Mouse (Mus musculus): ENCODE measurements at regions not wholly inside any gene's neighbourhood (a gene's known extent, or its start where the extent isn't known, plus 50 kb on each side); places are given as distances from the start of the nearest gene placed in this dataset.

DNA sequence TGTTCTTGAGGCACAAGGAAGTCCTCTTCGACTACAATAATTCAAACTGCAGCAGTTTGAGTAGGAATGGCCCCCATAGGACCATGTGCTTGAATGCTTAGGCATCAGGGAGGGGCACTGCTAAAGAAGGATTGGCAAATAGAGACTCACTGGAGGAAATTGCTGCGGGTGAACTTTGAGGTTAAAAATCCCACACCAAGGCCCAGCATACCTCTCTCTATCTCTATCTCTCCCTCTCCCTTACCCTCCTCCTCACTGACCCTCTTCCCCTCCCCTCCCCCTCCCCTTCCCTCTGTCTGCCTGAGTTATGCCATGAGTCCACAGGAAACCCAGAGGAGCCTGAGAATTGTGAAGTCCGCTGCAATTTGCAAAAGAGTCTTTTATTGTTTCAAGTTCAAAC is 180.8 kb upstream of the Ipo5 start:
- no peak overlapping the region for H3K27ac ChIP-seq (ENCODE audit: insufficient read depth, low read length)
- TF ChIP-seq CTCF (IDR thresholded peaks at IDR 0.05; ENCODE audit: extremely low read depth, insufficient read depth, low read length): no peak
- TF ChIP-seq POLR2A (IDR thresholded peaks at IDR 0.05; ENCODE audit: extremely low read depth, insufficient read depth, low read length): no peak
- H3K4me3 ChIP-seq (ENCODE audit: insufficient read depth, low read length): no peak overlapping the region
- no peaks in the 10 kb centered on the region for H3K4me1 ChIP-seq (ENCODE audit: control insufficient read depth, insufficient read depth, low read length)

DNA sequence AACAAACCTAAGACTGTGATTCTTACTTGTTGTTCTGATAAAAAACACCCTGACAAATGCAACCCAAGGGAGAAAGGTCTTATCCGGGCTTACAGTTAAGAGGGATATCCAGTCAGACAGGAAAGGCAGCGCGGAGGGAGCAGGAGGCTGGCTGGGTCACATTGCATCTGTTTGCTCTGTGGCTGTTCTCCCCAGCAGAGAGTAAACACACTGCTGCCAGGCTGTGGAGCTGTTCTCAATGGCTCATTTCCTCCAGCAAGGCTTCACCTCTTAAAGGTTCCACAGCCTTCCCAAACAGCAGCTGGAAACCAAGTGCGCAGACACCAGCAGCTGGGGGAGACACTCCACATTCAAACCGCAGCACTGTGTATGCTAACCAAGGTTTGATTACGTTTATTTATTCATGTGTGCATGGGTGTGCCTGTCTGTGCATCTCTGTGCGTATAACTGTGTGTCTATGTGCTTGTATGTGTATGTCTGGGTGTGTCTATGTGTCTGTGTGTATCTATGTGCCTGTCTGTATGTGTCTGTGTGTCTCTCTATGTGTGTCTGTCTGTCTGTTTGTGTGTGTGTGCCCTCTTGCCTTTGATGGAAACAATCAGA is 179.2 kb upstream of the Ipo5 start:
- Histone ChIP-seq H3K27ac (ENCODE audit: insufficient read depth, low read length) (no peak overlapping the region), H3K4me3 (ENCODE audit: insufficient read depth, low read length) (no peak overlapping the region), H3K4me1 (ENCODE audit: control insufficient read depth, insufficient read depth, low read length) (no peaks in the 10 kb centered on the region)
- no peak for TF ChIP-seq POLR2A (IDR thresholded peaks at IDR 0.05; ENCODE audit: extremely low read depth, insufficient read depth, low read length)

DNA sequence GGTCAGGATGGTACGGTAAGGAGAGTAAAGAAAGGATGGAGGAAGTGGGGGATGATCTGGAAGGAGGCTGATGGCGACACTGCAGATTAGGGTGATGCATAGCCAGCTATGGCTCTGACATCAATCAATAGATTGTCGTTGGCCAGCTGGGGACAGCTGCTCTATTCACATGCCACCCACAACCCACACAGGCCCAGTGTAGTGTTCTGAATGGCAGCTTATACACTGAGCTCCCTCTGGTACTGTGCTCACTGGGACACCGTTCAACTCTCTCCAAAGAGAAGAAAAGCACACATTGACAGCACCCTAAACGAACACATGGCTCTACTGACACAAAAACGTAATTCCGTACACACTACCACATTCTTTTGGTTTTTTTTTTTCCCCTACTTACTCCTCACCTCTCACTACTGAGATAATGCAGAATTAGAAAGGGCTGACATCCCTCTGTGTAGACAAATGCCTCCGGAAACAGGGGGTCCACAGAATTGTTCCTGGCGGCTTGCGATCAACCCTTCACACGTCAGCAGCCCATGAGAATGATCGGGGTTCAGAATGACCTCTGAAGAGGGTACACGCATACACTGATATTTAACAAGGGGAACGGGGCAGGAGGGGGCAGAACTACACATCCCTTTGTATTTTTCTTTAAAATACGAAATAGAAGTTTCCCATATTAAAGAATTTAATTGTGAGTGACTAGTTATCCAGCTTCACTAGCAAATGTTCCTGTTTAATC is 178.5 kb upstream of the Ipo5 start:
- TF ChIP-seq CTCF (IDR thresholded peaks at IDR 0.05; ENCODE audit: extremely low read depth, insufficient read depth, low read length): no peak
- no peak for TF ChIP-seq POLR2A (IDR thresholded peaks at IDR 0.05; ENCODE audit: extremely low read depth, insufficient read depth, low read length)
- Histone ChIP-seq H3K4me3 (ENCODE audit: insufficient read depth, low read length) (no peak overlapping the region), H3K27ac (ENCODE audit: insufficient read depth, low read length) (no peak overlapping the region), H3K4me1 (ENCODE audit: control insufficient read depth, insufficient read depth, low read length) (no peaks in the 10 kb centered on the region)

DNA sequence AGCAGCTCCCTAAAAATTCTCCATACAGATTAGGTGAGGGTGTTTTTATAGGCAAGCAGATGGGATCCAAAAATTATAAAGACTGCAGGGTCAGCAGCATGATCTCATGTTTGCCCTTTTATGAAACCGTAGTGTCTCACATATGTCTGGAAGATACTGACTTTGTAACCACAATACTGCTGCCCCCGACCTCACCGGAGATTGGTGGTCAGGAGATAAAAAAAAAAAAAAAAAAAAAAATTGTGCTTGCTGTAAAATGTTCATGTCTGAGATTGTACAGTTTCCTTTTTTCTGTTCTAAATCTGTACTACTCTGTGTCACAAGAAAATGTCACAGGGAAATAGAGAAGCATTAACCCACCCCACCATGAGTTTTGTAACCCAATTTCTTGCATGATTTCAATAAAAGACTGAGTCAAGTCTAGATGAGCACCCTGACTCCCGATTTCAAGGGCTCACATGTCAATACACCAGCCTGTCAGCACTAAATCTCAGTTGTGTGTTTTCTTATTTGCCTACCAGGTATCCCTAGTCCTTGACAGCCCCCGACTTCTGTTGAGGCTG is 169.5 kb upstream of the Ipo5 start:
- H3K27ac ChIP-seq (ENCODE audit: insufficient read depth, low read length): no peak overlapping the region
- no peak overlapping the region for H3K4me3 ChIP-seq (ENCODE audit: insufficient read depth, low read length)
- TF ChIP-seq CTCF (IDR thresholded peaks at IDR 0.05; ENCODE audit: extremely low read depth, insufficient read depth, low read length) (no peak), POLR2A (IDR thresholded peaks at IDR 0.05; ENCODE audit: extremely low read depth, insufficient read depth, low read length) (no peak)

DNA sequence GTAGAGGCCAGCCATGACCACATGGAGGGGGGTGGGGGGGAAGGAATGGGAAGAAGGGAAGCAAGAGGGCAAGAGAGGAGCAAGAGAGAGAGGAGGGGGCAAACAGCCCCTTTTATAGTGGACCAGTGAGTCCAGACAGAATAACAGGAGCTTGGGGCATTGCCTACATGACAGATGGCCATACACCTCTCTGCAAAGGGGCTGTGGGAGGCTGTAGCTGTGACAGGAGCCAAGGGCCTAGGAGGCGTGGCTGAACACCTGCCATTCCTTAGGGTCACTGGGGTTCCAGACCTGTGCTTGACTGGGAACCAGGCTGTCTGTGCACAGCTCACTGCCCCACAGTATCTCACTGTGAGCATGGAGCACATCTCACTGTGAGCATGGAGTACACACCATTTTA is 157.0 kb upstream of the Ipo5 start:
- Histone ChIP-seq H3K27ac (ENCODE audit: insufficient read depth, low read length) (no peak overlapping the region), H3K4me3 (ENCODE audit: insufficient read depth, low read length) (no peak overlapping the region), H3K4me1 (ENCODE audit: control insufficient read depth, insufficient read depth, low read length) (no peaks in the 10 kb centered on the region)
- no peak for TF ChIP-seq CTCF (IDR thresholded peaks at IDR 0.05; ENCODE audit: extremely low read depth, insufficient read depth, low read length)

More for the DNA sequence above, 169.5 kb upstream of the Ipo5 start:
- no peaks in the 10 kb centered on the region for H3K4me1 ChIP-seq (ENCODE audit: control insufficient read depth, insufficient read depth, low read length)

DNA sequence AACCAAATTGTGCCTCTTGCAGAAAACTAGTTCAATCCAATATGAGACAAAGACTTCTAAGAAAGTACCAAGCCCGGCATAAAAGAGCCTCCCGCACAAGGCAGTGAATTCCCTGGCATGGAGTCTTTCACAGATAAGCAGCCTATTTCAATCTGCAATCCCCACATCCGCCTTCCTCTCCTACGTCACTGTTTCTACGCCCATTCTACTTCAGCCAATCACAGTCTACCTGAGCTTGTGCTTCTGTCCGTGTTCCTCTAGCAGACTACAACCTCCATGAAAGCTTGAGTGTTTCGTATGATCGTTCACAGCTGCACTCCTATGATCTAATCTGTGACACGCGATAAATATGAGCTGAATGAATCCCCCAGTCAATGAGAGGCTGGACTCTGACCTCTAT is 155.6 kb upstream of the Ipo5 start:
- no peak overlapping the region for H3K27ac ChIP-seq (ENCODE audit: insufficient read depth, low read length)
- H3K4me3 ChIP-seq (ENCODE audit: insufficient read depth, low read length): no peak overlapping the region
- no peaks in the 10 kb centered on the region for H3K4me1 ChIP-seq (ENCODE audit: control insufficient read depth, insufficient read depth, low read length)
- TF ChIP-seq POLR2A (IDR thresholded peaks at IDR 0.05; ENCODE audit: extremely low read depth, insufficient read depth, low read length) (no peak), CTCF (IDR thresholded peaks at IDR 0.05; ENCODE audit: extremely low read depth, insufficient read depth, low read length) (no peak)

DNA sequence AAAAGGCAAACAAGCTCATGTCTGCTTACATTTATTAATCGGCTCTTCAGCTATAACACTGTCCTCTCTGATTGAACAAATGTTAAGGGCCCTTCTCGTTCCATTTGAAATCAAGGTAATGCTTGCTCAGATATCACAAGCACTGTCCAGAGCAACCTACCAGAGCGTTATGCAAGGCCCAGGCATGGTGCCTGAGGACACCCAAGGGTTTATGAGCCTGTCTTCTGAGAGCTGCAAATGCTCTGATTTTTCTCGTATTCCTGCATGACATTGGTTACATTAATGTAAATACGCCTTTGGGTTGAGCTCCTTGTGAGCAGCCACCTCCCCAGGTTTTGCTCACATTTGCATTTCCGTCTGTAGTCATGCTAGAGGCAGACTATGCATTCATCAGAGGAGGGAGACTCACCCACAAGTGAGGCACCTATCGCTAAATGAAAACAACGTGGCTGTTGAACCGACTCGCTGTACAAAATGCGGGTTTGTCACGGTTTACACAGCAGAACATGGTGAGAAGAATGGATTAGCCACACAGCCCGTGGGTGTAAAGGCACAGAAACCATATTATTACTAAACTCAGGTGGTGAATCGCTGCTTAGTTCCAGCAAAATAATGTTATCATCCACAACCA is 152.7 kb upstream of the Ipo5 start:
- no peak overlapping the region for H3K4me3 ChIP-seq (ENCODE audit: insufficient read depth, low read length)
- H3K27ac ChIP-seq (ENCODE audit: insufficient read depth, low read length): no peak overlapping the region
- no peak for TF ChIP-seq POLR2A (IDR thresholded peaks at IDR 0.05; ENCODE audit: extremely low read depth, insufficient read depth, low read length)
- H3K4me1 ChIP-seq (ENCODE audit: control insufficient read depth, insufficient read depth, low read length): no peaks in the 10 kb centered on the region

DNA sequence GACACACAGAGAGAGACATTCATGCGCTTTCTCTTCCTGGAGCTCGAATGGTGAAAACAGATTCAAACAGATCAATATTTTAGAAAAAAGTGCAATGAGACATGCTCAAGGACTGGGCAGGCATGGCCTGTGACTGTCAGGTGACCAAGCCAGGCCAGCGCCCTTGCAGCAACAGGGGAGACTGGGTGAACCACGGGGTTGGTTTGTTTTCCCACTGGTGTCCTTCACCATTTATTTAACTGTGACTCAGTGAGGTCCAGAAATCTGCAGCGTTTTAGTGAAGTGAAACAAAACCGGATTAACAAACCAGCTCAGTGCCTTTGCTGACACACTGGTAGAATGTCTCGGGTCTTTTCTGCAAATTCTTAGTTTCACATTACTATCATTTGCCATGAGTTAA is 148.9 kb upstream of the Ipo5 start:
- no peak overlapping the region for H3K27ac ChIP-seq (ENCODE audit: insufficient read depth, low read length)

DNA sequence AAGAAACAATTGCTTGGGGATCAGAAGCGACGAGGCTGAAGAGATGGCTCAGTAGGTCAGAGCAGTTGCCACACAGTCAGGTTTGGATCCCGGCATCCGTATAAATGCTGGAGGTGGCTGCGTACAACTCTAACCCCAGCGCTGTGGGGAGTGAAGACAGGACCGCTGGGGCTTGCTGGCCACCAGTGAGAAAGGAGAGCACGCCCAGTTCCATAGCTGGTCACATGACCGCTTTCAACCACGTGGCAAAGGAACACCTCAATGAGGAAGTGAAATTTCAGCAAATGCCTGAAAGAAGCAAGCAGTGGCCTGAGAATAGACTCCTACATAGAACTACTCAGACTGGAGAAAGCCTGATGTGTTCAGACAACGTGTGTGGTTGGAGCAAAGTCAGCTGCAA is 148.3 kb upstream of the Ipo5 start:
- TF ChIP-seq POLR2A (IDR thresholded peaks at IDR 0.05; ENCODE audit: extremely low read depth, insufficient read depth, low read length) (no peak), CTCF (IDR thresholded peaks at IDR 0.05; ENCODE audit: extremely low read depth, insufficient read depth, low read length) (no peak)
- Histone ChIP-seq H3K27ac (ENCODE audit: insufficient read depth, low read length) (no peak overlapping the region), H3K4me3 (ENCODE audit: insufficient read depth, low read length) (no peak overlapping the region; the same call in 1 of the 2 replicates), H3K4me1 (ENCODE audit: control insufficient read depth, insufficient read depth, low read length) (peaks cover 2% of the 10 kb centered on the region; the same call in 1 of the 2 replicates)

More for the DNA sequence above, 148.9 kb upstream of the Ipo5 start:
- TF ChIP-seq CTCF (IDR thresholded peaks at IDR 0.05; ENCODE audit: extremely low read depth, insufficient read depth, low read length): no peak
- no peak for TF ChIP-seq POLR2A (IDR thresholded peaks at IDR 0.05; ENCODE audit: extremely low read depth, insufficient read depth, low read length)
- peaks cover 2% of the 10 kb centered on the region; the same call in 1 of the 2 replicates for H3K4me1 ChIP-seq (ENCODE audit: control insufficient read depth, insufficient read depth, low read length)
- H3K4me3 ChIP-seq (ENCODE audit: insufficient read depth, low read length): no peak overlapping the region

DNA sequence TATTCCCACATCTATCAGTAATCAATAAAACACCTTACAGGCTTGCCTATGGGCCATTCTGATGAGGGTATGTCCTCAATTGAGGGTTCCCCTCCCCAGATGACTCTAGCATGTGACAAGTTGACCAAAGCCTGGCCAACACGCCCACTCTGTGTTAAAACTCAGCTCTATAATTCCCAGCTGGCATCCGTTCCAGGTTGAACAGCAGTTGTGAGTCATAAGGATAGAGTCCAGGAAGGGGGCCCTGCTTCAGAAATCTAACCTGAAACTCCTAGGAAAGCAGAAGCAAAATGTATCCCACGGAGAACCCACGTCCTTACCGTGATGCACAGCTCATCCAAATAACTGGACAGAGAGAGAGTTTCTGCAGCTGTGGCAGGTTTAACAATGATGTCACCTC is 147.2 kb upstream of the Ipo5 start:
- Histone ChIP-seq H3K4me3 (ENCODE audit: insufficient read depth, low read length) (no peak overlapping the region), H3K4me1 (ENCODE audit: control insufficient read depth, insufficient read depth, low read length) (peaks cover 2% of the 10 kb centered on the region; the same call in 1 of the 2 replicates), H3K27ac (ENCODE audit: insufficient read depth, low read length) (no peak overlapping the region)
- TF ChIP-seq CTCF (IDR thresholded peaks at IDR 0.05; ENCODE audit: extremely low read depth, insufficient read depth, low read length) (no peak), POLR2A (IDR thresholded peaks at IDR 0.05; ENCODE audit: extremely low read depth, insufficient read depth, low read length) (no peak)

All from cortical plate, adult 2 months (tissue).